Mouse (Mus musculus) hindbrain, embryonic 16.5 days (tissue): ENCODE results near the gene Txn1. TPM values are rescaled to one million over a fixed set of nuclear protein-coding genes. Genes with fewer than 3 reads are reported as not detected.

ENCODE experiments used
- ATAC-seq: fragments of 200-750 bp; cut with Nextera tagmentation; 2 replicates; pipeline ENCODE4 v1.8.0; 2017; ENCODE audit warnings: moderate TSS enrichment, moderate library complexity
- H3K27ac ChIP-seq: fragments of 300-500 bp; sonication (generic); 2 replicates; pipeline ENCODE4 v1.5.1; 2014; ENCODE audit warnings: low read depth, mild to moderate bottlenecking, control low read depth, low read length, moderate library complexity
- H3K27me3 ChIP-seq: fragments of 300-500 bp; sonication (generic); replicated peaks from 2 replicates; pipeline ENCODE4 v1.6.1; 2014; ENCODE audit warnings: low read length; ENCODE audit not compliant: control insufficient read depth, insufficient read depth
- H3K36me3 ChIP-seq: fragments of 300-500 bp; sonication (generic); 2 replicates; pipeline ENCODE4 v1.6.1; 2014; ENCODE audit warnings: mild to moderate bottlenecking, low read length, moderate library complexity, mixed read lengths; ENCODE audit not compliant: control insufficient read depth, insufficient read depth
- H3K4me1 ChIP-seq: fragments of 300-500 bp; sonication (generic); 2 replicates; pipeline ENCODE4 v1.6.1; 2014; ENCODE audit warnings: low read depth, low read length; ENCODE audit not compliant: control insufficient read depth, insufficient read depth
- H3K4me2 ChIP-seq: fragments of 300-500 bp; sonication (generic); 2 replicates; pipeline ENCODE4 v1.6.1; 2014; ENCODE audit warnings: mild to moderate bottlenecking, low read length, control low read depth, moderate library complexity
- H3K4me3 ChIP-seq: fragments of 300-500 bp; sonication (generic); 2 replicates; pipeline ENCODE4 v1.5.1; 2014; ENCODE audit warnings: mild to moderate bottlenecking, low read length, control low read depth, moderate library complexity
- H3K9ac ChIP-seq: fragments of 300-500 bp; sonication (generic); 2 replicates; pipeline ENCODE4 v1.6.1; 2014; ENCODE audit warnings: low read depth, mild to moderate bottlenecking, control low read depth, low read length, moderate library complexity
- H3K9me3 ChIP-seq: fragments of 300-500 bp; sonication (generic); 2 replicates; pipeline ENCODE4 v1.6.1; 2014; ENCODE audit warnings: mild to moderate bottlenecking, low read length, moderate library complexity; ENCODE audit not compliant: control insufficient read depth
- WGBS: fragments of 180-500 bp; shearing (Covaris S2); extraction: QIAGEN DNeasy Blood & Tissue Kit; methylation state at CpG from one replicate; pipeline ENCODE4 v1.1.7; 2014; 5-methylcytosine and 5-hydroxymethylcytosine counted together
- polyA plus RNA-seq: library from polyadenylated mRNA; unstranded; fragments of >200 nt; fragmentation: Nextera tagmentation; extraction: Ambion mirVana; gene quantifications from 2 replicates; pipeline ENCODE4 v1.2.1, GENCODE M21; 2015

The Txn1 gene
- polyA plus RNA-seq, 1 experiment from 2014 or later, result 334 TPM

DNA sequence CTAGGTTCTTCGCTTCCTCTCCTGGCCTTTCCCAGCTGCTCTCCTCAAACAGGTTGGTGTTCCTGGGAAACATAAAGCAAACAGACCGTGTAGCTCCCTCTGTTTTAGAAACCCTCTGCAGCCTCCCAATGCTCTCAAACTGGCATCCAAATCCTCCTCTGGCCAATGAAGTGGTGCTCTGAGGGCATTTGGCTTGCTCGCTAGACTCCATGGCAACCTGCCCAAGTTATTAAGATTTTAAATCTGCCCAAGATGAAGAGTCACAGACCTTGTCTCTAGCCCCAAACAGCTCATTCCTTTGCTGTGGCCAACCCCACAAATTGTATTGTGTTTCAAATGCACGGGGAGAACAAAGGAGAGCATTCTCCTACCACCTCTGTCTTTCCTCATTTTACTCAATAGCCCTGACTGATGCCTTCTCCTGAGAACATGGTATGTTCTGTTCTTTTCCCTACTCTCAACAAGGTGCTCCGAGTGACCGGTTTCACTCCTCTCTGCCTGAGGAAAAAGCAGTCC is 31.6 kb downstream of the Txn1 start:
- ATAC-seq, result no peak
- 74% methylated on average over 6 of the region's 6 CpGs for WGBS
- H3K36me3 ChIP-seq, result no peaks in the 10 kb centered on the region
- H3K4me1 ChIP-seq, result peaks cover 6% of the 10 kb centered on the region; the same call in 1 of the 2 replicates
- no peak overlapping the region for H3K9ac ChIP-seq
- no peaks in the 10 kb centered on the region for H3K9me3 ChIP-seq
- no peak overlapping the region for H3K27ac ChIP-seq
- no peak overlapping the region for H3K4me3 ChIP-seq
- no peak overlapping the region for H3K4me2 ChIP-seq
- no peaks in the 10 kb centered on the region for H3K27me3 ChIP-seq

DNA sequence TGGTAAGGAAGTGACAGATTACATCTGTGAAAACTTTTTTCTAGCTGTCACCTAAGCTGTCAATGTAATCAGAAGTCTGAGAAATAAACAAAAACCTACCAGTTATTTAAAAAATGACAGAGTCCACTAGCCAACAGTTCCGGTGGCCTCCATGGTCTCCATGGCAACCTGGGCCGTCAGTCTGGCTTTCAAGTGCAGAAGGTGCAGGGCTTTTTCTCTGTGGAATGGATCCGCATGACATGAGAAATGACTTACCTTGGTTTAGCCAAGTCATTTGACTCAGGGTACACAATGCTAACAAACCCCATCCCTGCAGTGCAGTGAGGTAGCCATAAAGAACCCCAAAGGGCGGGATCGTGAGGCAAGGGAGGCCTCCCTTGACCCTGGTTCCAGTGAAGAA is 34.0 kb downstream of the Txn1 start:
- Histone ChIP-seq H3K4me3 (no peak overlapping the region), H3K9ac (no peak overlapping the region), H3K36me3 (no peaks in the 10 kb centered on the region), H3K27me3 (no peaks in the 10 kb centered on the region), H3K9me3 (no peaks in the 10 kb centered on the region), H3K4me2 (no peak overlapping the region), H3K27ac (no peak overlapping the region), H3K4me1 (peaks cover 6% of the 10 kb centered on the region; the same call in 1 of the 2 replicates)
- ATAC-seq, result peak; percentile 48; the same call in 1 of the 2 replicates
- 20% methylated on average over 5 of the region's 5 CpGs for WGBS

DNA sequence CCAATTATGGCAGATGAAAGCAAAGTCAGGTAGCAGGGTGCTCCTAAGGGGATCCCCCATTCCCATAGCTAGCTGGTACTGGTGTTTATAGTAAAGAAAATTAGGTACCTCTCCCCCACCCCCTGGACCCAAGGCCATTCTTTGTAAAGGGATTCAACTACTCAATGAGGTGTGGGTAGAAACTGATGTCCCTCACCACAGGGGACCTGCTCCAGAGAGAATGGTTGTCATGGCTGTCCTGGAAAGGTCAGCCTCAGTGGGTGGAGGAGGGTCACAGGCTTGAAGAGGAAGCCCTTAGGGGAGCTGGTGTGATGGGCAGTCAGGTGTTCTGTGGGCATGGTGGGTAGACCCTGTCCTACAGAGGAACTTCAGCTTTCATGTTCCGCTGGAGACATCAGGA is 35.7 kb downstream of the Txn1 start:
- no peak overlapping the region for H3K4me2 ChIP-seq
- H3K9ac ChIP-seq, result no peak overlapping the region
- H3K27ac ChIP-seq, result no peak overlapping the region
- H3K4me1 ChIP-seq, result peaks cover 10% of the 10 kb centered on the region; the same call in 1 of the 2 replicates
- no peaks in the 10 kb centered on the region for H3K27me3 ChIP-seq
- no peaks in the 10 kb centered on the region for H3K36me3 ChIP-seq
- no peaks in the 10 kb centered on the region for H3K9me3 ChIP-seq
- no peak for ATAC-seq
- H3K4me3 ChIP-seq, result no peak overlapping the region
- WGBS, result 86% methylated on average over 1 of the region's 1 CpGs

DNA sequence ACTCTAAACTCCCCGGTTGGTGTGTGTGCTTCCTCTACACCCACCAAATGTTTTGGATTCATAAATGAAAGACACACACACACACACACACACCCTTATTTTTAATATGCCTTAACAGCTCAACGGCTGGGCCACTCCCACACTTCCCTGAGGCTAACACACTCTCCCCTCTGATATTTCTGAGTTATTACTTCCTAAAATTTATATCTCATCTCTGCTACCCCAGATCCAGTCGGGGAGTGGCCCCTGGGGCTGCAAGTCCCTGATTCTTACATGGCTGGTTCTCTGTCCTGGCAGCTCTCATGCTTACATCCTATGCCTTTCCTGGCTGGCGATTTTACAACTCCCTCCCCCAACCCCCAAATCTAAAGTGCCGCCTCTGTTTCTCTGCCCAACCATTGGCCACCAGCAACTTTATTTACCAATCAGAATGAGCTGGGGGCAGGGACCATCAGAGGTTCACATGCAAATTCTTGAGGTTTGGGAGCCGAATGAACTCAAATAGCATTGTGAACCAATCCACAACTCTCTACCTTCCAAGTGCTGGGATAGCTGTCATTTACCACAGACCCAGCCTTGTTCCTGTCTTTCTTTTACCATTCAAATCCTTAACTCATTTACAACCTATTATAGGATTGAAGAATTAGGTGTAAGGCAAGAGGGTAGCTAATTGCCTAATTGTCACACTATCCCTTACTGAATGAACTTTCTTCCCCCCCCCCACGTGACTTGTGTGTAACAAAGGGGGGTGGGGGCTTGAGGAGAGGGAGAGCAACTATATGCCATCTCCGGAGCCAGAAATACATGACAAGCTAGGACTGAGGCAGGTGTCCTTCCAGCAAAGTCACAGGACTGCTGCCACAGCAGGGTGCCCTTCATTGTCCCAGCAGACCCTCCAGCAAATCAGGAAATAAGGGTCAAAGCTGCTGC is 36.5 kb downstream of the Txn1 start:
- no peak for ATAC-seq
- no peaks in the 10 kb centered on the region for H3K36me3 ChIP-seq
- peaks cover 10% of the 10 kb centered on the region; the same call in 1 of the 2 replicates for H3K4me1 ChIP-seq
- WGBS, result 18% methylated on average over 8 of the region's 8 CpGs
- H3K27me3 ChIP-seq, result no peaks in the 10 kb centered on the region
- H3K4me3 ChIP-seq, result no peak overlapping the region
- H3K9me3 ChIP-seq, result no peaks in the 10 kb centered on the region
- no peak overlapping the region for H3K27ac ChIP-seq
- no peak overlapping the region for H3K9ac ChIP-seq
- H3K4me2 ChIP-seq, result no peak overlapping the region

DNA sequence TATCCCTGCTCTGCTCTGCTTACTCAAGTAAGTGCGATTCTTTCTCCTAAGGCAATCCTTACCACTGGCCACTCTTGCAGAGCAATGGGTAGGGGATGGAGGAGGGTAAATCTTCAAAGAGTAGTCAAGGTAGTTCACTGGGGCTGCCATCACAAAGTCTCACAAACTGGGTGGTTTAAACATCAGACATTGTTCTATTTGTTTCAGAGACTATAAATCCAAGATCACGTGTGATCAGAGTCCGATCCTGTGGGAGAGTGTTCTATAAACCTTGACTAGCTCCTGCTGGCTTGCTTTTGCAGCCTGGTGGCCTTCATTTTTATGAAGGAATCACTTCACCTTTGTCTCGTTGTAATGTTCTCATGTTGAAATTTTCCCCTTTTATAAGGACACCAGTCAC is 39.5 kb downstream of the Txn1 start:
- Histone ChIP-seq H3K27me3 (no peaks in the 10 kb centered on the region), H3K9ac (no peak overlapping the region), H3K9me3 (no peaks in the 10 kb centered on the region), H3K36me3 (no peaks in the 10 kb centered on the region), H3K27ac (no peak overlapping the region), H3K4me1 (peaks cover 4% of the 10 kb centered on the region; the same call in 1 of the 2 replicates), H3K4me2 (no peak overlapping the region), H3K4me3 (no peak overlapping the region)
- ATAC-seq, result no peak
- WGBS, result 80% methylated on average over 4 of the region's 4 CpGs

DNA sequence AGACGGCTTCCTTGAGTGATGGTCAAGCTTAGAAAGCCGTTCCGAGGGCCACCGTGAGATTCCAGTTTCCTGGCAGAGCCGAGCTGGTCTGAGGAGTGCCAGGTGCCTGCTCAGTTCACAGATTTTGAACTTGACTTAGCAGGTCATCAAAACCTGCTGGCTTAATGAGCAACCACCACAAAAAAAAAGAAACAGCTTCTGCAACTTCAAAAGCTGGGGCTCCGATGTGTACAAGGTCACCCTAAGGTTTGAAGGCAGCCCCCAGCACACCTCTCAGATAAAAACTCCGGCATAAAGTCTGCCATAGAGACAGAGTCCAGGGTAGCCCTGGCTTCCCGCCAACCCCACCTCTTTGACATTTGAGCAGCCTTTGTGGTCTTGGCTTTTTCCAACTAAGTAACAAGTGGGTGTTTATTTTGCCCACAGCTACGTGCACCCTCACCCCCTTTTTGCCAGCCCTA is 40.0 kb downstream of the Txn1 start, which contains the start of gene D630039A03Rik:
Gene D630039A03Rik, minus strand, starts transcription at position 97 of the 461 bp plus-strand sequence.
- no peaks in the 10 kb centered on the region for H3K27me3 ChIP-seq
- 31% methylated on average over 9 of the region's 9 CpGs for WGBS

DNA sequence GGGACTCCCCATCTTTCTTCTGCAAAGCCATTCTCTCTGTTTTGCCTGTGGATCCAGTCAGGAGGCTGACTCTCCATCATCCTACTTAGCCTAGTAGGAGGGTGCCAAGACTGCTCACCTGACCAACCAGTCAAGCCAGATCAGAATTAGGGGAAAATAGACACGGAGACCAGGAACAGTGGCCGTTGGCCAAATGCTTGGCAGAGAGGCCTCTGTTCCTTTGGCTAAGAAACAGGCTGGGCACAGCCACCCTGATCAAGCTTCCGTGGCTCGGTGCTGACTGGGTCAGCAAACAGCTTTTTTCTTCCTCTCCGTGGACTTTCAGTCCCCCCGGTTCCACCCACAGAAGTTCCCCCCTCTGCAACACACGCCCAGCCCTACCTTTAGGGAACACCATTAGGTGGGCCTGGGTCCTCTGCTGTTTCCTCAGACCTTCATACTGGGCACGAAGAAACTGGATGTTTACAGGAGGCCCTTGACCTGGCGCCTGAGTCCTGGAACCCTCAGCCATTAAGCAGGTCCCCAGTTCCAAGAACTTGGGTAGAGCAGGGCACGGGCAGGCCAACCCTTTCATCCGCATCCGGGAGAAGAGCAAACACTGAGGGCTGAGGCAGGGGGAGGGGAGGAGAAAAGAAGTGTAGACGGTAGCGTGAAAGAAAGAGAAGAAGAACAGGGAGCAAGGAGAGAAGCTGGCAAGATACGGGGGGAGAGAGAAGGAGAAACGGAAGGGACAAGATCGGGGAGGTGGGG is 40.8 kb downstream of the Txn1 start:
- H3K4me3 ChIP-seq, result no peak overlapping the region
- no peak overlapping the region for H3K27ac ChIP-seq
- WGBS, result 38% methylated on average over 17 of the region's 17 CpGs
- H3K9ac ChIP-seq, result no peak overlapping the region
- H3K4me2 ChIP-seq, result peak overlapping the region; percentile 0
- peak; percentile 73 for ATAC-seq
- H3K36me3 ChIP-seq, result no peaks in the 10 kb centered on the region
- peaks cover 4% of the 10 kb centered on the region; the same call in 1 of the 2 replicates for H3K4me1 ChIP-seq
- no peaks in the 10 kb centered on the region for H3K9me3 ChIP-seq
- no peaks in the 10 kb centered on the region for H3K27me3 ChIP-seq

More for the DNA sequence above, 40.0 kb downstream of the Txn1 start, which contains the start of gene D630039A03Rik:
- ATAC-seq, result no peak
- no peak within 1 kb of the TSS for H3K9ac ChIP-seq
- H3K4me3 ChIP-seq, result no peak within 1 kb of the TSS
- H3K36me3 ChIP-seq, result no peaks in the 10 kb centered on the region
- H3K4me2 ChIP-seq, result peak within 1 kb of the TSS; percentile 0
- no peak within 1 kb of the TSS for H3K27ac ChIP-seq
- no peaks in the 10 kb centered on the region for H3K9me3 ChIP-seq
- peaks cover 4% of the 10 kb centered on the region; the same call in 1 of the 2 replicates for H3K4me1 ChIP-seq

DNA sequence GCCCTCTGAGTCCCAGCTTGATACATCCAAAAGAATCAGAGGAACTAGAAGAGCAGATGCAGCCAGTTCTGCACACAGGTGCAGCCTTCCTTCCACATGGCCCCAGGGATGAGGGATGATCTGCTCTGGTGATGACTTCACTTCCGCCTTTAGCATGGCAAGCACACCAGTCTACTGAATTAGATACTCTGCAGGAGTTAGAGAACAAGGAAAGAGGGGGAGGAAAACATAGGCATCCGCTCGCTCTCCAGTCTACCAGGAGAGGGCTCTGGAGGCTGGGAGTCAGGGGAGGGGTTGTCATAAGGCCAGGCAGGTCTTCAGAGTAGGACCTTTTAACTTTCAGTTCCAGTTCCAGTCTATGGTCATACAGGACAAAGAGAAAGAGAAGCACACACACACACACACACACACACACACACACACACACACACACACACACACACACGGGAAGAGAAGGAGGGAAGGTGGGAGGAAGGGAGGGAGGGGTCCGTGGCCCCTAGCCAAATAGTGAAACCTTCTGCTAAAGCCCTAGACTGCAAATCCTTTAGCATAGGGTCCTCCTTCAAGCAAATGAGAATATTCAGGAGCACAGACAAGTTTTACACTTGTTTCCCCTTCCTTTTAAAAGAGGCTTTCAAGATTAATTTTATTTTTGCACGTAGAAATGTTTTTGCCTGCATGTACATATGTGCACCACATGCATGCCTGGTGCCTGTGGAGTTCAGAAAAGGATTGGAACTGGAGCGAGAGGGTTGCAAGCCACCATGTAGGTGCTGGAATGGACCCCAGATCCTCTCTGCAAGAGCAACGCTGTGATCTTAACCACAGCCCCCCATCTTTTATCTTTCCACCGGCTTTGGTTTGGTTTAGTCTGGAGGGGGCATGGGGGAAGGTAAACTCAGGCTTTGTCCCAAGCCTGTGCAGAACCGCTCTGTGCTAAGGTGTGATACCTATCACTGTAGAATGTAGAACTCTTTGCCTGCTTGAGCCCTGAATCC is 41.7 kb downstream of the Txn1 start:
- Histone ChIP-seq H3K4me3 (no peak overlapping the region), H3K27ac (0 out of 2 replicates have a peak overlapping the region, but pooled peaks have one; percentile 6), H3K27me3 (no peaks in the 10 kb centered on the region), H3K9ac (no peak overlapping the region), H3K36me3 (no peaks in the 10 kb centered on the region), H3K9me3 (no peaks in the 10 kb centered on the region), H3K4me2 (no peak overlapping the region), H3K4me1 (peaks cover 4% of the 10 kb centered on the region; the same call in 1 of the 2 replicates)
- no peak for ATAC-seq
- WGBS, result 75% methylated on average over 10 of the region's 10 CpGs
